In genomic region chr16:97006041-97006853, GRCm38 (mm10) we compare ENCODE assay signal across 9 mouse cellular contexts.
DNase-seq lines count a peak whose midpoint lies in the region; ATAC-seq and TF ChIP-seq lines count a peak whose summit lies in the region.
"Had no signal": no experiment of that assay in that cellular context is flagged by ENCODE, and none has a peak within 500 bp of the region (broad histone marks: within the 10 kb centered on the region; RNA-seq: fewer than 3 reads in every experiment).

No protein-coding gene starts in this region.

- no peaks in the 10 kb centered on the region for H3K36me3 ChIP-seq in neural tube, embryonic 13.5 days
- no peaks in the 10 kb centered on the region for H3K36me3 ChIP-seq in forebrain, embryonic 13.5 days (ENCODE audit: poor library complexity, severe bottlenecking)
- no peaks in the 10 kb centered on the region for H3K36me3 ChIP-seq in liver, embryonic 14.5 days (replicated peaks; ENCODE audit: control insufficient read depth, insufficient read depth, low read depth)
- H3K36me3 ChIP-seq in stomach, embryonic 16.5 days (ENCODE audit: control insufficient read depth, insufficient read depth, low read length), result no peaks in the 10 kb centered on the region

- H3K4me2 ChIP-seq in neural tube, embryonic 13.5 days, result no peak overlapping the region
- H3K4me2 ChIP-seq in forebrain, embryonic 13.5 days, result no peak overlapping the region
- peak overlapping the region; percentile 74 for H3K4me2 ChIP-seq in liver, embryonic 14.5 days (ENCODE audit: low read depth)
- no peak overlapping the region for H3K4me2 ChIP-seq in stomach, embryonic 16.5 days (ENCODE audit: low read depth, low read length)

- 66% methylated on average over 9 of the region's 9 CpGs for WGBS in neural tube, embryonic 13.5 days
- 60% methylated on average over 9 of the region's 9 CpGs for WGBS in forebrain, embryonic 13.5 days
- 21% methylated on average over 9 of the region's 9 CpGs for WGBS in liver, embryonic 14.5 days (ENCODE audit: insufficient replicate concordance)
- 55% methylated on average over 9 of the region's 9 CpGs for WGBS in stomach, embryonic 16.5 days

- no peak overlapping the region for H3K4me3 ChIP-seq in neural tube, embryonic 13.5 days
- H3K4me3 ChIP-seq in forebrain, embryonic 13.5 days, result no peak overlapping the region
- peak overlapping the region in 1 of 2 experiments; percentile 27; a peak in 1 of 4 replicates for H3K4me3 ChIP-seq in liver, embryonic 14.5 days (ENCODE audit: insufficient read depth in 1 of 2, low read depth in 2 of 2, low read length in 2 of 2)
- H3K4me3 ChIP-seq in stomach, embryonic 16.5 days (replicated peaks; ENCODE audit: low read length), result no peak overlapping the region

- H3K27ac ChIP-seq in neural tube, embryonic 13.5 days (replicated peaks), result peak overlapping the region; percentile 42; the same call in 1 of the 2 replicates
- peak overlapping the region; percentile 72 for H3K27ac ChIP-seq in forebrain, embryonic 13.5 days
- peak overlapping the region; percentile 90 for H3K27ac ChIP-seq in liver, embryonic 14.5 days
- H3K27ac ChIP-seq in stomach, embryonic 16.5 days (ENCODE audit: low read length), result no peak overlapping the region

- TF ChIP-seq CTCF in liver, embryonic 14.5 days (IDR thresholded peaks at IDR 0.05; ENCODE audit: low read depth), result no peak

- peak; percentile 96 for TF ChIP-seq EP300 in liver, embryonic 14.5 days (IDR thresholded peaks at IDR 0.05; ENCODE audit: low read depth)

- no peaks in the 10 kb centered on the region for H3K9me3 ChIP-seq in neural tube, embryonic 13.5 days
- no peaks in the 10 kb centered on the region for H3K9me3 ChIP-seq in forebrain, embryonic 13.5 days (replicated peaks)
- H3K9me3 ChIP-seq in liver, embryonic 14.5 days (ENCODE audit: control insufficient read depth, low read length), result no peaks in the 10 kb centered on the region
- no peaks in the 10 kb centered on the region for H3K9me3 ChIP-seq in stomach, embryonic 16.5 days (replicated peaks; ENCODE audit: control insufficient read depth, low read length)

- no peak for ATAC-seq in neural tube, embryonic 13.5 days (ENCODE audit: low read depth)
- ATAC-seq in forebrain, embryonic 13.5 days, result no peak
- peak; percentile 97 for ATAC-seq in liver, embryonic 14.5 days (ENCODE audit: insufficient read depth)
- ATAC-seq in stomach, embryonic 16.5 days (ENCODE audit: insufficient read depth, low FRiP score), result 0 out of 2 replicates have a peak, but pooled peaks have one; percentile 47
- no peak for ATAC-seq in monocyte, adult 5-6 weeks (replicated peaks; ENCODE audit: insufficient number of reproducible peaks, low FRiP score, low TSS enrichment, poor library complexity, severe bottlenecking)
- ATAC-seq: lung, postnatal 0 days had no signal

- H3K27me3 ChIP-seq in neural tube, embryonic 13.5 days, result no peaks in the 10 kb centered on the region
- H3K27me3 ChIP-seq in forebrain, embryonic 13.5 days, result no peaks in the 10 kb centered on the region
- H3K27me3 ChIP-seq in liver, embryonic 14.5 days (ENCODE audit: control insufficient read depth, insufficient read depth, low read length), result no peaks in the 10 kb centered on the region
- H3K27me3 ChIP-seq in stomach, embryonic 16.5 days (ENCODE audit: control insufficient read depth, insufficient read depth, low read length), result no peaks in the 10 kb centered on the region

- DNase-seq in neural tube, embryonic 10.5 days (ENCODE audit: extremely low spot score, low spot score), result no peak
- peak; percentile 81 to 84 (median 82) for DNase-seq in liver, embryonic 14.5 days (ENCODE audit: low read depth in 3 of 3, low spot score in 3 of 3)
- no peak for DNase-seq in layer of hippocampus, postnatal 36 days
- DNase-seq: adrenal gland, postnatal 14 days had no signal

- H3K4me1 ChIP-seq in neural tube, embryonic 13.5 days (replicated peaks), result peaks cover 51% of the 10 kb centered on the region
- peaks cover 72% of the 10 kb centered on the region for H3K4me1 ChIP-seq in forebrain, embryonic 13.5 days
- peaks cover 35 to 37% of the 10 kb centered on the region in 2 experiments for H3K4me1 ChIP-seq in liver, embryonic 14.5 days (replicated peaks; ENCODE audit: control insufficient read depth in 2 of 2, insufficient read depth in 2 of 2, low read length in 1 of 2)
- no peaks in the 10 kb centered on the region for H3K4me1 ChIP-seq in stomach, embryonic 16.5 days (ENCODE audit: control insufficient read depth, insufficient read depth, low read length)

- no peak overlapping the region for H3K9ac ChIP-seq in neural tube, embryonic 13.5 days
- H3K9ac ChIP-seq in forebrain, embryonic 13.5 days, result no peak overlapping the region
- H3K9ac ChIP-seq in liver, embryonic 14.5 days (replicated peaks), result peak overlapping the region; percentile 63
- no peak overlapping the region for H3K9ac ChIP-seq in stomach, embryonic 16.5 days (ENCODE audit: low read length)

Comparison
In these comparisons a context has a peak if more than half of its experiments do, and no peak if none do; other contexts are left out.
1. ATAC-seq: peak in liver, embryonic 14.5 days (single experiment) and stomach, embryonic 16.5 days (single experiment); none in neural tube, embryonic 13.5 days (single experiment), forebrain, embryonic 13.5 days (single experiment) and monocyte, adult 5-6 weeks (single experiment).
2. DNase-seq: peak in liver, embryonic 14.5 days (3 of 3); none in neural tube, embryonic 10.5 days (single experiment) and layer of hippocampus, postnatal 36 days (0 of 2).